Mouse (Mus musculus) adrenal gland, adult 18-20 months (tissue): ENCODE measurements around the gene Gm21996. TPM values are rescaled to one million over a fixed set of nuclear protein-coding genes. Genes with fewer than 3 reads are reported as not detected.
"Not testable (repeated sequence)": the region's sequence is repeated elsewhere in the genome, so short reads cannot be mapped to it uniquely, and the experiment has no call there.

Source experiments
- DNase-seq, 2 experiments: peaks; one replicate each; pipeline ENCODE4 v3.0.0; 2021 to 2022; ENCODE audit warnings: low spot score in 2 of 2
- long read RNA-seq, 2 experiments: library from polyadenylated mRNA; stranded (forward); transcript quantifications; one replicate each; pipeline ENCODE4 v2.0.0; 2021
- total RNA-seq, 2 experiments: library from RNA; stranded (reverse); gene quantifications; 1 replicate in 1 of 2; 2 replicates in 1 of 2; pipeline ENCODE4 v1.2.3; 2021

The Gm21996 gene
- total RNA-seq = not detected
- long read RNA-seq, experiment 1 = 0 reads
- long read RNA-seq, experiment 2 = 0 reads

DNA sequence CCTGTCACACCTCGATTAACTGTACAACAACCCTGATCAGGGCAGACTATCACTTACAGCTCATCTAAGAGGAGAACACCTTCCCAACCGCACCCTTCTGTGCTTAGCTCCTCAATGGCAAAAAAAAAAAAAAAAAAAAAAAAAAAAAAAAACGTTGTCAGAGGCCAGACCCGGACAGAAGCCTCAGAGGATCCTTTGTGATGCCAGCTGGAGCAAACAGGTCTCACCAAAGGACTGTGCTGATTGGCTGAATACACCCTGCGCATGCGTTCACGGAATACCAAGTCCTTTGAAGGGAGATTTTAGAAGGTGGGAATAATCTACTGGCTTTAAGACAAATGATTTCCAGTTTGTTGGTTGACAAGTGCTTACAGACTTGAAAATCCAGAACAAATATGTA is at the start of gene Gm21996:
TSS of gene Gm21996 (minus strand) at position 101 of the 400 bp plus-strand sequence.
- not testable (repeated sequence) for DNase-seq
